Mouse (Mus musculus): ENCODE results near the gene Ankmy1. TPM values are rescaled to one million over a fixed set of nuclear protein-coding genes. Genes with fewer than 3 reads are reported as not detected.

The Ankmy1 gene
- polyA plus RNA-seq, 1 experiment from 2014 or later: 0.06 TPM

DNA sequence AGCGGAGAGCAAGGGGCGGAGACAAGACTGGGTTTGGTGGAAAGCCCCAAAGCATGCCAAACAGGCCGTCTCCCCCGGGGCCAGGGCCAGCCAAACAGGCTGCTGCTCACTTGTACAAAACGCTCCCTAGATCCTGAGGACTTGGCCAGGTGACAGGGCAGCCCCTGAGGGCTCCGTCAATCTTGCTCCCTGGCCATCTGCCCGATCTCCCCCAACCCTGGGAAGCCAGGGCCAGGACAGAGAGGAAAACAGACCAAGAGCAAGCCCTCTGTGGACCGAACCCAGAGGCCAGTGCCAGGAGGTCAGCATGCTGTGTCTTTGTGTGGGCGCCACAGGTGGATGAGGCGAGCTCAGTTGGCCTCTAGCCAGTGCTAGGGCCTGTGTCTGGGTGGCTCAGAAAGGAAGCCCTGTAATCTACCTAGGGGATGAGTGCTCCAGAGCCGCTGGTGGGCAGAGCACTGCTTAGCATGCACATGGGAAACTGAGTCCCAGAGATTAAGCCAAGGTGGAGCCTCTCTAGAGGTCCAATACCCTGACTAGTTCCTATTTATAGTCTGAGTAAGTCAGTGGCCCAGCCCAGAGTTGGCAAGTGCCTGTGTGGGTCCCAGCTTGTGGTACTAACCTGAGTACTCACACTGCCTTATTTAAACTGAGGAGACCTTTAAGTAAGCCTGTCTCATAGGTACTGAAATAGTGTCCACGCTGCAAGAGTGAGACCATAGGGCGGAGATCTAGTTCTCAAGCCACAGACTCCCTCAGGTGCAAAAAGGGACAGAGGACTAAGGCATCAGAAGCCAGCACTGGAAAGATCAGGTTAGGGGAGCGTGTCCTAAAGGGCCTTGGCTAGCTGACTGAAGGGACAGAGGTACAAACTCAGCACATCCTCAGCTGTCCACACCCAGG is 64.5 kb downstream of the Ankmy1 start:
- Histone ChIP-seq H3K4me3 (ENCODE audit: low read length) (no peak overlapping the region), H3K4me2 (ENCODE audit: low read depth, low read length) (no peak overlapping the region), H3K27me3 (replicated peaks; ENCODE audit: control insufficient read depth, insufficient read depth, low read length) (no peaks in the 10 kb centered on the region), H3K4me1 (ENCODE audit: control insufficient read depth, insufficient read depth, low read length) (peaks cover 7% of the 10 kb centered on the region; the same call in 1 of the 2 replicates), H3K9me3 (ENCODE audit: control insufficient read depth, low read length) (no peaks in the 10 kb centered on the region), H3K27ac (ENCODE audit: low read length) (no peak overlapping the region), H3K9ac (ENCODE audit: low read depth, low read length) (no peak overlapping the region), H3K36me3 (ENCODE audit: control insufficient read depth, insufficient read depth, low read length) (no peaks in the 10 kb centered on the region)
- ATAC-seq: no peak
- WGBS: 75% methylated on average over 14 of the region's 14 CpGs

DNA sequence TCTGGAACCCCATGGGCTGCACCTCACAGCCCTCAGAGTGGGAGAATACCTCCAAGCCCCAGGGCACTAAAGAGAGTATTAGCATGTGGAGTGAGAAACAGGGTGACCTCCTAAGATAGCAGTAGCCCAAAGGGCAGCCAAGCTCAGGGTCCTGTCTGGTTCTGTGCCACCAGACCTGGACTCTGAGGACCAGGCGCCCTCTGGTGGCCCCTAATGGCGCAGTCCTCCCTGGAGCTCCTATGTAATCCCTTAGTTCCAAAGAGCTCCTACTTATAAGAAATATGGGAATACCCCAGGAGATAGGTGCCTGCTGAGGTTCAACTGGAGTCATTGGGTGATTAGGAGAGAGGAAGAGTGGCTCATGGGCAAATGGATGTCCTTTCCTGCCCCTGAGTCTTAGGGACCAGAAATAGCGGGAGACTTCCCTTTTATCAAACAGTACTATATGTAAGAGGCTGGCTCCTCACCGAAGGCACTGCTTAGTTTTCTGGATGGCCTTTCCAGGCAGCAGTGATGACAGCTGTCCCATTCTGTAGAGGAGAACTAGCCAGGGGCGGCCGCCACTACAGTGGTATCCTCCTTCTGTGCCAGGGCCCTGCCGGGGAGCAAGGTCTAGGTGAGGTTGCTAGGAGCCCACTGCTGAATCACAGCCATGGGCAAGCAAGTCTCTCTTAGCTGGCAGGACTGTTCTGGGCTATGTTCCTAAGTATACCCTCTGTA is 68.6 kb downstream of the Ankmy1 start:
- H3K36me3 ChIP-seq (ENCODE audit: control insufficient read depth, insufficient read depth, low read length): no peaks in the 10 kb centered on the region
- no peak overlapping the region for H3K4me3 ChIP-seq (ENCODE audit: low read length)
- peak; percentile 25; the same call in 1 of the 2 replicates for ATAC-seq
- no peaks in the 10 kb centered on the region for H3K9me3 ChIP-seq (ENCODE audit: control insufficient read depth, low read length)
- H3K27ac ChIP-seq (ENCODE audit: low read length): no peak overlapping the region
- WGBS: 63% methylated on average over 7 of the region's 7 CpGs
- peaks cover 17% of the 10 kb centered on the region; the same call in 1 of the 2 replicates for H3K4me1 ChIP-seq (ENCODE audit: control insufficient read depth, insufficient read depth, low read length)
- H3K9ac ChIP-seq (ENCODE audit: low read depth, low read length): no peak overlapping the region
- H3K4me2 ChIP-seq (ENCODE audit: low read depth, low read length): no peak overlapping the region
- H3K27me3 ChIP-seq (replicated peaks; ENCODE audit: control insufficient read depth, insufficient read depth, low read length): peaks cover 5% of the 10 kb centered on the region; the same call in 1 of the 2 replicates

DNA sequence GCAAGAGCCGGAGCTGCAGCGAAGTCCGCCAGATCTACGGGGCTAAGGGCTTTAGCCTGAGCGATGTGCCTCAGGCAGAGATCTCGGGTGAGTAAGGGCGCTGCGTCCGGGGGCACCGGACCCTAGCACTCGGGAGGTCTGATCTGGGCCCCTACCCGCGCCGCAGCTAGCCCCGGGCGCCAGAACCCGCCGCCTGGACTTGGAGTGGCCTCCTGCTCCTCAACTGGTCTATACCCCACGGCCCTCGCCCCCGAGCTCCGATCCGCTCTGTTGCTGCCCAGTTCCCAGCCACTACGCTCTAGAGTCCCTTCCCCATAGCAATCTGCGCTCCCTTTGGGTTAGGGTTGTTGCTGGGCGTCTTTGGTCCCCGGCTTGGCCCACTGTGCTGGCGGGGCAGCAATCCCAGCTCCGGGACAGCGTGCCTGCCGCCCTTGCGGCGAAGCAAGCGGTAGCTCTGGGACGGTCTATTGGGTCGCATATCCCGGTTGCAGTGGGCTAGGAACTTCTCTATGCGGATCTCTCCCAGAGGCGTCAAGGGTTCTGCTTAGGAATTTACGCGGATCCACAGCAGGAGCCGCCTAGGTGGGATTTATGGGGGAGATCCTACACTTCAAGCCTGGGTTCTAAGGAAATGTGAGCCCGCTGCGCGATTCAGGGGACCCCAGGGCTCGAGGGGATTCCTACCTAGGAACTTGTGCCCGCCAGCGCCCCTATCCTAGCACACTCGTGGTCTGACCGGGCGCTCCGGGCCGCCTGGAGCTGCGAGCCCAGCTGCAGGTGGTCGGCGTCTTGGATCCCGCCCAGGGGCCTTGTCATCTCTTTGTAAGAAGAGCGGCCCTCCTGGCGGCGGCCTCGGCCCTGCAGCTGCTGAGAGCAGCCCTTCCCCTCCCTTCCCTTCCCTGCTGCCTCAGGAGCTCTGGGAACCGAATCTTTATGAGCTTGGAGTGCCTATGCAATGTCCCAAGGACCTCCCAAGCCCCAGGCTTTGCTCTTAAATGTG is 70.4 kb downstream of the Ankmy1 start:
- Histone ChIP-seq H3K27me3 (replicated peaks; ENCODE audit: control insufficient read depth, insufficient read depth, low read length) (peaks cover 5% of the 10 kb centered on the region; the same call in 1 of the 2 replicates), H3K27ac (ENCODE audit: low read length) (peak overlapping the region; percentile 78), H3K36me3 (ENCODE audit: control insufficient read depth, insufficient read depth, low read length) (no peaks in the 10 kb centered on the region), H3K9me3 (ENCODE audit: control insufficient read depth, low read length) (no peaks in the 10 kb centered on the region), H3K9ac (ENCODE audit: low read depth, low read length) (peak overlapping the region; percentile 82), H3K4me2 (ENCODE audit: low read depth, low read length) (peak overlapping the region; percentile 95), H3K4me3 (ENCODE audit: low read length) (peak overlapping the region; percentile 72), H3K4me1 (ENCODE audit: control insufficient read depth, insufficient read depth, low read length) (peaks cover 17% of the 10 kb centered on the region; the same call in 1 of the 2 replicates)
- peak; percentile 49 for ATAC-seq
- 2% methylated on average over 62 of the region's 62 CpGs for WGBS

DNA sequence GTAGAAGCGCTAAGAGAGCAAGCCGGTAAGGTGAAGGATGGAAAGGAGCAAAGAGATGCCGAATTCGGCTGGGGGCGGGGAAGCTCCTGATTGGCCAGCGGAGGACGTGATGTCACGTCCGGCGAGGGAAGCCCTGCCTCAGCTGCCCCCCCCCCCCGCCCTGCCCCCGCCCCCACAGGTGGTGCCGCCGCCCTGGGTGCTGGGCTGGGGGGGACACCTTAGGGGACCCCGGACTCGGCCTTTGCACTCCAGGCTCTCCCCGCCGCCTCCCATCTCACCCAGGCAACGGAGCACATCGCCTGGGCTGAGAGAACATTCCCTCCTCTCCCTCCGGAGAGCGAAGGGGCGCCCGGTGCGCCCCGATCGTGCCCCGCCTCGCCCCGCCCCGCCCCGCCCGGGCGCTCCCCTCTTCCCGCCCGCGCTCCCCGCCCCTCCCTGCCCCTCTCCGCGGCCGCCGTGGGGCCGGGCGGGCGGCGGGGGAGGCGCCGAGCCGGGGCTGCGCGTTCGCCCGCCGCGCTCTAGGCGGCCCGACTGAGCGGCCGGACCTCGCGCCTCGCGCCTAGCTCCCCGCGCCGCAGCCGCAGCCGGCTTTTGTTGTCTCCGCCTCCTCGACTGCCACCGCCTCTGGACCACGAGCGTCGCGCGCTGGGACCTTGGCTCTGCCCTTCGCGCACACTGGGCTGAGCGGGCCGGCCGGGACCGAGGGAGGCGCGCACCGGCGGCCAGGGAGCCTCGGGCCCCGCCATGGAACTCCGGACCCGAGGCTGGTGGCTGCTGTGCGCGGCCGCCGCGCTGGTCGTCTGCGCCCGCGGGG is 71.3 kb downstream of the Ankmy1 start, which contains the start of gene Gpc1:
Gpc1 (plus strand) TSS at position 458 of the 814 bp plus-strand sequence.
- H3K9ac ChIP-seq (ENCODE audit: low read depth, low read length): peak within 1 kb of the TSS; percentile 82
- no peaks in the 10 kb centered on the region for H3K9me3 ChIP-seq (ENCODE audit: control insufficient read depth, low read length)
- H3K36me3 ChIP-seq (ENCODE audit: control insufficient read depth, insufficient read depth, low read length): no peaks in the 10 kb centered on the region
- peak within 1 kb of the TSS; percentile 95 for H3K4me2 ChIP-seq (ENCODE audit: low read depth, low read length)
- peaks cover 17% of the 10 kb centered on the region; the same call in 1 of the 2 replicates for H3K4me1 ChIP-seq (ENCODE audit: control insufficient read depth, insufficient read depth, low read length)
- under 1% methylated on average over 59 of the region's 99 CpGs for whole genome bisulfite sequencing
- H3K27me3 ChIP-seq (replicated peaks; ENCODE audit: control insufficient read depth, insufficient read depth, low read length): peaks cover 5% of the 10 kb centered on the region; the same call in 1 of the 2 replicates
- peak within 1 kb of the TSS; percentile 72 for H3K4me3 ChIP-seq (ENCODE audit: low read length)
- peak; percentile 86 for ATAC-seq
- H3K27ac ChIP-seq (ENCODE audit: low read length): peak within 1 kb of the TSS; percentile 78

DNA sequence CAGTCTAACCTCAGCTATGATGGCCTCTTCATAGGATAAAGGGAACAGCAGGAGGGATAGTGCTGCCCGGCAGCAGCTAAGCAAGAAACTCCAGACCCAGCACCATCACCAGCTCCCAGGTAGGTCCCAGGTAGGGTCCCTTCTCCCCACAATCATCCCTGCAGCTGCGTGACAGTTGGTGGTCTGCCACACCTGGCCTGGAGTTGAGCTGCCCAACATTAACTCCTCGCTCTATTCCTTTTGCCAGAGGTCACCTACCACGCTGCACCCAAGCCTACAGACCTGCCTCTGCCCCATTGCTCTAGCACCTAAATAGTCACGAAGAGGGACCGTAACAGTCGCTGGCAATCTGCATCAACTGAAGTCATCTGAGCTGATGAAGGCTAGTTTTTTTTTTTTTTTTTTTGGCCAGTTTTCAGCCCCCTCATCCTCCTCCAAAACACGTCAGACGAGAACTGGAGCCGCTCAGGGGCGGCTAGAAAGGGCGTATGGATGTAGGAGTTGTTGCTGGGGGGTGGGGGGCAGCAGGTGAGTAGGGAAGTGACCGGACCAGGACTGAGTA is 72.0 kb downstream of the Ankmy1 start:
- WGBS: 8% methylated on average over 13 of the region's 13 CpGs
- peak overlapping the region; percentile 82; the same call in 1 of the 2 replicates for H3K9ac ChIP-seq (ENCODE audit: low read depth, low read length)

DNA sequence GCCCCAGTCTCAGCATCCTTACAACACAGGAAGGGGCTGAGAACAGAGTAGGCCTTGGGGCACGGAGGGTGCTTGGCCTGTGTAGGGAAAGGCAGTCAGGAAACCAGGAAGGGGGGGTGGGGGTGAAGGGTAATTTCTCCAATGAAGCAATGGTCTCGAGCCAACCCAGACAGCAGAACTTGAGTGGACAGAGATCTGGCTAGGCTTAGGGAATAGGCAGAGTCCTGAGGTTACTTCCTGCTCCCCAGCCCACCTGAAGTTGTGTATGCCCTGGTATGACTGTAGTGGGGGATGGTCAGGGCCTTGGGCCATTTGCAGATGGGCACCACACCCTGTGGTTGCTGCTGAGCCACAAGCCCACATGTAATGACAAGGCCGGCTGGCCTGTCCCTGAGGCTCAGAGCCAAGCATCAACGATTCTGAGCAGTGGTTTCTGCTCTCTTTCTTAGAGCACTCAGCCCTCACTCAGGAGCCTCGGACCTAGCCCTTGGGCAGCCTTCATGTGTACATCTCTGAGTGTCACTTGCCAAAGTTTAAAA is 86.9 kb downstream of the Ankmy1 start:
- no peak overlapping the region for H3K27ac ChIP-seq (ENCODE audit: low read length)
- H3K4me3 ChIP-seq (ENCODE audit: low read length): no peak overlapping the region
- H3K4me1 ChIP-seq (ENCODE audit: control insufficient read depth, insufficient read depth, low read length): no peaks in the 10 kb centered on the region
- H3K4me2 ChIP-seq (ENCODE audit: low read depth, low read length): no peak overlapping the region
- H3K36me3 ChIP-seq (ENCODE audit: control insufficient read depth, insufficient read depth, low read length): no peaks in the 10 kb centered on the region
- H3K27me3 ChIP-seq (replicated peaks; ENCODE audit: control insufficient read depth, insufficient read depth, low read length): no peaks in the 10 kb centered on the region
- H3K9me3 ChIP-seq (ENCODE audit: control insufficient read depth, low read length): no peaks in the 10 kb centered on the region
- ATAC-seq: no peak
- no peak overlapping the region for H3K9ac ChIP-seq (ENCODE audit: low read depth, low read length)
- 76% methylated on average over 5 of the region's 5 CpGs for WGBS

More for the DNA sequence above, 72.0 kb downstream of the Ankmy1 start:
- ATAC-seq: no peak
- Histone ChIP-seq H3K9me3 (ENCODE audit: control insufficient read depth, low read length) (no peaks in the 10 kb centered on the region), H3K4me3 (ENCODE audit: low read length) (peak overlapping the region; percentile 72), H3K36me3 (ENCODE audit: control insufficient read depth, insufficient read depth, low read length) (no peaks in the 10 kb centered on the region), H3K4me2 (ENCODE audit: low read depth, low read length) (peak overlapping the region; percentile 95), H3K27ac (ENCODE audit: low read length) (no peak overlapping the region), H3K27me3 (replicated peaks; ENCODE audit: control insufficient read depth, insufficient read depth, low read length) (peaks cover 5% of the 10 kb centered on the region; the same call in 1 of the 2 replicates), H3K4me1 (ENCODE audit: control insufficient read depth, insufficient read depth, low read length) (peaks cover 17% of the 10 kb centered on the region; the same call in 1 of the 2 replicates)

DNA sequence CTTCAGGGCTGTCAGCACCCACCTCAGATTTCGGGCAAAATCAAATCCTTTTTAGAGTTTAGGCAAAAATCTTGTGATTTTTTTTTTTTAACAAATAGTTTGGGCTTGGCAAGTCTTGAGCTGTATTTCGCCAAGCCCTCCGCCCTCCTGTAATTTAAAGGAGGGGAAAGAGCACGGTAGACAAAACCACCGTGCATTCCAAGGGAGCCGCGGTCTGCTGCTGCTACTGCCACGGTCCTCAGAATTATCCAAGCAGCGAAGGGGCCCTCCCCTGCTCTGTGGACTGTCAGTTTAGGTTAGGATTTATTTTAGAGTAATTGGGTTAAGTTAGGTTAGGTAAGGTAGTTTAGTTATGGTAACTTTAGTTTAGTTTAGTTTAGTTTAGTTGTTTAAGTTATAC is 87.6 kb downstream of the Ankmy1 start:
- Histone ChIP-seq H3K4me1 (ENCODE audit: control insufficient read depth, insufficient read depth, low read length) (no peaks in the 10 kb centered on the region), H3K9ac (ENCODE audit: low read depth, low read length) (no peak overlapping the region), H3K4me3 (ENCODE audit: low read length) (no peak overlapping the region), H3K27me3 (replicated peaks; ENCODE audit: control insufficient read depth, insufficient read depth, low read length) (no peaks in the 10 kb centered on the region), H3K36me3 (ENCODE audit: control insufficient read depth, insufficient read depth, low read length) (no peaks in the 10 kb centered on the region), H3K27ac (ENCODE audit: low read length) (no peak overlapping the region), H3K9me3 (ENCODE audit: control insufficient read depth, low read length) (no peaks in the 10 kb centered on the region), H3K4me2 (ENCODE audit: low read depth, low read length) (no peak overlapping the region)
- 59% methylated on average over 9 of the region's 9 CpGs for WGBS
- no peak for ATAC-seq

DNA sequence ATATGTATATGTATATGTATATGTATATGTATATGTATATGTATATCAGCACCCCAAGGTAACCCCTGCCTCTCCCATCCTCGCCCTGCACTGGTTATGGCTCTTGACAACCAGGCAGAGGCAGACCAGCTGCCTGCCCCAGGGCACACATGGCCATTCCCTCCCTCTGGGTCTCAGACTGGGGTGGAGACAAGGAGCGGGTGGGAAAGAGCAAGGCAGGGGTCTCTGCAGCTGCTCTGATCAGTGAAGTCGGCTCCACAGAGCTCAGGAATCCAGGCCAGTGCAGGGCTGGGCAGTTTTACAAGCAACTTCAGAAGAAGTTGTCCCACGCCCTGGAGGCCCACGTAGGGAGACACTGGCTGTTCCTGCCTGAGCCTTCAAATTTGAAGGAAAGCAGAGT is 88.4 kb downstream of the Ankmy1 start:
- H3K9me3 ChIP-seq (ENCODE audit: control insufficient read depth, low read length): no peaks in the 10 kb centered on the region
- no peaks in the 10 kb centered on the region for H3K4me1 ChIP-seq (ENCODE audit: control insufficient read depth, insufficient read depth, low read length)
- no peaks in the 10 kb centered on the region for H3K36me3 ChIP-seq (ENCODE audit: control insufficient read depth, insufficient read depth, low read length)
- no peak overlapping the region for H3K4me3 ChIP-seq (ENCODE audit: low read length)
- no peak overlapping the region for H3K27ac ChIP-seq (ENCODE audit: low read length)
- 43% methylated on average over 5 of the region's 5 CpGs for WGBS
- no peaks in the 10 kb centered on the region for H3K27me3 ChIP-seq (replicated peaks; ENCODE audit: control insufficient read depth, insufficient read depth, low read length)
- ATAC-seq: no peak
- H3K9ac ChIP-seq (ENCODE audit: low read depth, low read length): no peak overlapping the region
- no peak overlapping the region for H3K4me2 ChIP-seq (ENCODE audit: low read depth, low read length)
